ENCODE assay signal across 21 mouse cellular contexts in the genomic region with DNA sequence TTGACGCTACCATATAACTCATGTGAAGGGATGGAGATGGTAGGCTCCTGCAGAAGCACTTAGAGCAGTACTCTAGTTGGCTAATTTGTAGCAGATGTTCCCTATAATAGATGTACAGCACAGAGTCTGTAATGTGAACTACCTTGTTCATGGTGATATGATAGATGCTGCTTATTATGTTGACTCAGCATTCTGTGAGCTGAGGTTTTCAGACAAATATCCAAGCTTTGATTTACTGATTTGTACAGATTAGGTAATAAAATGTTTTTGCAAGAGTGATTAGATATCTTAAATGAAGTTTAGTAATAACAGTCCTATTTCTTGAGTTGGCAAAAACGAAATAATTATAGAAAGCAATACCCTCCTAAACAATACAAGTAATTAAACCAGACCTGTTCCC.
"Had no signal": no experiment of that assay in that cellular context is flagged by ENCODE, and none has a peak within 500 bp of the region (broad histone marks: within the 10 kb centered on the region; RNA-seq: fewer than 3 reads in every experiment).

No protein-coding gene starts in this region.

- H3K9ac ChIP-seq: liver, postnatal 0 days; lung, embryonic 15.5 days; midbrain, embryonic 12.5 days; neural tube, embryonic 13.5 days; neural tube, embryonic 15.5 days; stomach, embryonic 15.5 days had no signal

- H3K4me3 ChIP-seq: lung, embryonic 15.5 days; megakaryocyte, embryonic 14.5 days; midbrain, embryonic 10.5 days; midbrain, embryonic 12.5 days; myocyte; neural tube, embryonic 13.5 days; neural tube, embryonic 15.5 days; stomach, embryonic 15.5 days had no signal

- H3K27me3 ChIP-seq: lung, embryonic 15.5 days; megakaryocyte, embryonic 14.5 days; midbrain, embryonic 12.5 days; neural tube, embryonic 13.5 days; neural tube, embryonic 15.5 days; stomach, embryonic 15.5 days had no signal

- H3K4me2 ChIP-seq: lung, embryonic 15.5 days; midbrain, embryonic 12.5 days; neural tube, embryonic 13.5 days; neural tube, embryonic 15.5 days; stomach, embryonic 15.5 days had no signal

- ATAC-seq: liver, postnatal 0 days; lung, postnatal 0 days; midbrain, embryonic 16.5 days had no signal

- DNase-seq: liver, postnatal 0 days; lung, adult 2 months; lung, postnatal 14 days; lung, postnatal 36 days; midbrain, embryonic 14.5 days; right cerebral cortex, postnatal 14 days; thymus, adult 2 months; thymus, postnatal 25 days; thymus, postnatal 4 days had no signal

- H3K9me3 ChIP-seq: lung, embryonic 15.5 days; megakaryocyte, embryonic 14.5 days; midbrain, embryonic 10.5 days; midbrain, embryonic 12.5 days; neural tube, embryonic 13.5 days; neural tube, embryonic 15.5 days; stomach, embryonic 15.5 days had no signal

- H3K36me3 ChIP-seq: lung, embryonic 15.5 days; midbrain, embryonic 10.5 days; midbrain, embryonic 12.5 days; neural tube, embryonic 13.5 days; neural tube, embryonic 15.5 days; stomach, embryonic 15.5 days had no signal

- H3K27ac ChIP-seq: lung, embryonic 15.5 days; macrophage; midbrain, embryonic 10.5 days; midbrain, embryonic 12.5 days; neural tube, embryonic 13.5 days; neural tube, embryonic 15.5 days; stomach, embryonic 15.5 days; stomach, postnatal 0 days had no signal

- H3K4me1 ChIP-seq: lung, embryonic 15.5 days; megakaryocyte, embryonic 14.5 days; midbrain, embryonic 10.5 days; midbrain, embryonic 12.5 days; neural tube, embryonic 13.5 days; neural tube, embryonic 15.5 days; stomach, embryonic 15.5 days had no signal
